Mouse (Mus musculus): ENCODE data around the gene Golgb1. TPM values are rescaled to one million over a fixed set of nuclear protein-coding genes. Genes with fewer than 3 reads are reported as not detected.

Gene Golgb1
- polyA plus RNA-seq, 2 experiments from 2014 or later: 39.5 to 40.1 TPM

GRCm38 (mm10) chr16:36946459-36947159, 71.7 kb downstream of the Golgb1 start:
- no peak for ATAC-seq

- no peak for ATAC-seq
Observed at GRCm38 (mm10) chr16:36947646-36948197, 72.8 kb downstream of the Golgb1 start.

GRCm38 (mm10) chr16:36949614-36950336, 74.8 kb downstream of the Golgb1 start:
- ATAC-seq: no peak

- ATAC-seq: no peak
Observed at GRCm38 (mm10) chr16:36951029-36951428, 76.1 kb downstream of the Golgb1 start.

- ATAC-seq: no peak
Observed at GRCm38 (mm10) chr16:36955106-36955505, 80.2 kb downstream of the Golgb1 start.

- no peak for ATAC-seq
Observed at GRCm38 (mm10) chr16:36963415-36963814, 88.5 kb downstream of the Golgb1 start.

- no peak for ATAC-seq
Observed at GRCm38 (mm10) chr16:36979127-36979526, 104.2 kb downstream of the Golgb1 start.

Other genes starting within 250 kb of the Golgb1 start
- gene Cd86, start 209.1 kb upstream of the Golgb1 start, polyA plus RNA-seq (2017; shearing (Covaris generic)): 10 to 100 TPM; 45.6 to 47.4 TPM
- gene Ildr1, start 181.2 kb upstream of the Golgb1 start, polyA plus RNA-seq (2017; shearing (Covaris generic)): 1 to 10 TPM; 6.1 to 7.3 TPM
- gene Slc15a2, start 90.2 kb upstream of the Golgb1 start, polyA plus RNA-seq (2017; shearing (Covaris generic)): 10 to 100 TPM; 20.4 to 57.5 TPM
- gene Iqcb1, start 46.8 kb upstream of the Golgb1 start, polyA plus RNA-seq (2017; shearing (Covaris generic)): 10 to 100 TPM; 12.1 to 22.1 TPM
- gene Eaf2, start 137 bp upstream of the Golgb1 start, polyA plus RNA-seq (2017; shearing (Covaris generic)): 1 to 10 TPM; 1.4 to 2.5 TPM
- 100 to 1,000 TPM; 134 to 224 TPM for gene Hcls1, start 59.8 kb downstream of the Golgb1 start, polyA plus RNA-seq (2017; shearing (Covaris generic))
- gene Fbxo40, start 115.3 kb downstream of the Golgb1 start, polyA plus RNA-seq (2017; shearing (Covaris generic)): 1 to 10 TPM in 1 of 2 experiments, under 1 TPM in 1; 0.88 to 1.3 TPM
- 1 to 10 TPM; 3.0 to 3.3 TPM for gene Polq, start 136.6 kb downstream of the Golgb1 start, polyA plus RNA-seq (2017; shearing (Covaris generic))